Mouse (Mus musculus) inflammation-experienced regulatory T-cells (primary cell): Measurements from ENCODE around the gene Vmn2r89. TPM values are rescaled to one million over a fixed set of nuclear protein-coding genes. Genes with fewer than 3 reads are reported as not detected.

ENCODE experiments used
- polyA plus RNA-seq, 2 experiments: library from polyadenylated mRNA; unstranded; fragments of 100-300 nt; shearing (Covaris generic); gene quantifications; one replicate each; pipeline ENCODE4 v1.2.1; 2017

The Vmn2r89 gene
- not detected for polyA plus RNA-seq

DNA sequence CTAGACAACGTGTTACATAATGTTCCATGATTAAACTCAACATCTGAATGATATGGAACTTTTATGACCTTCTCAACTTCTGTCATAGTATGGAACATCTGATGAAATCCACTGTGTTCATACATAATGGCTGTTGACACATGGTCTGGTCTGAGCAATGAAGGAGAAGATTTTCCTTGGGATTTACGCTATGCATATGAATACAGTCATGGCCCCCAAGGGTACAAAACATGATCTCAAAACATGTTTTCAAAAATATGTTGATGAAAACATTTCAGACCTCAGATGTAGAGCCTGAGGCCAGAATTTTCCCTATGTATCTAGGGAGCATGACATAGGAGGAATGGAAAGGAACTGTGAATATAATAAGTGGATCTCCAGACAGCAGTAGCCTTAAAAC is at the start of gene Vmn2r89:
Gene Vmn2r89, plus strand, starts transcription at position 301 of the 400 bp plus-strand sequence.

DNA sequence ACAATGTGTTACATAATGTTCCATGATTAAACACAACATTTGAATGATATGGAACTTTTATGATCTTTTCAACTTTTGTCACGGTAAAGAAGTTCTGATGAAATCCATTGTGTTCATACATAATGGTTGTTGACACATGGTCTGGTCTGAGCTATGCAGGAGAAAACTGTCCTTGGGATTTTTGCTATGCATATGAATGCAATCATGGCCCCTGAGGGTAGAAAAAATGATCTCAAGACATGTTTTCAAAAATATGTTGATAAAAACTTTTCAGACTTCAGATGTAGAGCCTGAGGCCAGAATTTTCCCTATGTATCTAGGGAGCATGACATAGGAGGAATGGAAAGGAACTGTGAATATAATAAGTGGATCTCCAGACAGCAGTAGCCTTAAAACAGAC is 41.1 kb upstream of the Vmn2r89 start, which contains the start of gene Vmn2r88:
Gene Vmn2r88, plus strand, starts transcription at position 301 of the 400 bp plus-strand sequence.

Other genes with a start within 250 kb of the Vmn2r89 start
- gene Ear14, start 248.5 kb upstream of the Vmn2r89 start, polyA plus RNA-seq, result not detected
- not detected for gene Rnase2a, start 195.7 kb upstream of the Vmn2r89 start, polyA plus RNA-seq
- 1 to 10 TPM in 1 of 2 experiments, not detected in 1; 1.4 TPM for gene Gm7247, start 90.1 kb upstream of the Vmn2r89 start, polyA plus RNA-seq
- gene Vmn2r88, start 41.0 kb upstream of the Vmn2r89 start, polyA plus RNA-seq, result under 1 TPM; 0.12 TPM
- gene Gm5622, start 100.9 kb downstream of the Vmn2r89 start, polyA plus RNA-seq, result under 1 TPM in 1 of 2 experiments, not detected in 1; 0.49 TPM
- not detected for gene Gm17175, start 122.2 kb downstream of the Vmn2r89 start, polyA plus RNA-seq
- gene Gm17174, start 140.3 kb downstream of the Vmn2r89 start, polyA plus RNA-seq, result not detected
- not detected for gene Gm17078, start 159.5 kb downstream of the Vmn2r89 start, polyA plus RNA-seq
- gene Gm4181, start 183.8 kb downstream of the Vmn2r89 start, polyA plus RNA-seq, result not detected
- gene Gm17079, start 243.6 kb downstream of the Vmn2r89 start, polyA plus RNA-seq, result not detected